Mouse (Mus musculus) central nervous system, embryonic 14 days (tissue): Measurements from ENCODE around the gene Pet117. TPM values are rescaled to one million over a fixed set of nuclear protein-coding genes. Genes with fewer than 3 reads are reported as not detected.

Source experiments
- polyA plus RNA-seq: library from polyadenylated mRNA; depleted of rRNA; stranded (reverse); fragments of >200 nt; gene quantifications from 2 replicates; pipeline ENCODE4 v1.2.3, GENCODE M21; 2012; rRNA removed

Pet117 gene
- polyA plus RNA-seq, result not detected in 2 replicates

DNA sequence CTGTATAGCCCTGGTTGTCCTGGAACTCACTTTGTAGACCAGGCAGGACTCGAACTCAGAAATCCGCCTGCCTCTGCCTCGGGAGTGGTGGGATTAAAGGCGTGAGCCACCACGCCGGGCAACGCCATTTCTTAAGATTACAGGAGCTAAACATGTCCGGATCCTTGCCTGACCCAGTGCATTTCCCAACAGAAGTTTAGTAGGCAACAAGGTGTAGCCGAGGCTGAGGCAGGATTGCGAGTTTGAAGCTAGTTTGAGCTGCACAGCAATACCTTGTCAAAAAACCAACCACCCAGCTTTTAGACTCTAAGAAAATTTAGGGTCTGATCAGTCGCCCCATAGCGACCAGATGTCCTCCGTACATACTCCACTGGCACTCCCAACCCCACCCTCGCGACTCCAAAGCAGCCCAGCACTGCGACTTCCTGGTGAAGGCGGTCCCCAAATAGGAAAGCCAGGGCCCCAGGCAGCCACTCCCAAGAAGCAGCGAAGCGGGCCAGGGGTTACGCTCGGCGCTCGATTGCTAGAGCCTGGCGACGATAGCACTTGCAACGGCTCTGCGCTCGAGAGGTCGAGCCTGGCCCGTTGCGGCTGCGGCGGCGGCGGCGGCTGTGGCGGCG is at the start of gene Pet117, which contains the start of gene Kat14:
TSS of gene Pet117 (plus strand) at position 597 of the 620 bp plus-strand sequence.
TSS of gene Kat14 (plus strand) at position 584 of the 620 bp plus-strand sequence.

DNA sequence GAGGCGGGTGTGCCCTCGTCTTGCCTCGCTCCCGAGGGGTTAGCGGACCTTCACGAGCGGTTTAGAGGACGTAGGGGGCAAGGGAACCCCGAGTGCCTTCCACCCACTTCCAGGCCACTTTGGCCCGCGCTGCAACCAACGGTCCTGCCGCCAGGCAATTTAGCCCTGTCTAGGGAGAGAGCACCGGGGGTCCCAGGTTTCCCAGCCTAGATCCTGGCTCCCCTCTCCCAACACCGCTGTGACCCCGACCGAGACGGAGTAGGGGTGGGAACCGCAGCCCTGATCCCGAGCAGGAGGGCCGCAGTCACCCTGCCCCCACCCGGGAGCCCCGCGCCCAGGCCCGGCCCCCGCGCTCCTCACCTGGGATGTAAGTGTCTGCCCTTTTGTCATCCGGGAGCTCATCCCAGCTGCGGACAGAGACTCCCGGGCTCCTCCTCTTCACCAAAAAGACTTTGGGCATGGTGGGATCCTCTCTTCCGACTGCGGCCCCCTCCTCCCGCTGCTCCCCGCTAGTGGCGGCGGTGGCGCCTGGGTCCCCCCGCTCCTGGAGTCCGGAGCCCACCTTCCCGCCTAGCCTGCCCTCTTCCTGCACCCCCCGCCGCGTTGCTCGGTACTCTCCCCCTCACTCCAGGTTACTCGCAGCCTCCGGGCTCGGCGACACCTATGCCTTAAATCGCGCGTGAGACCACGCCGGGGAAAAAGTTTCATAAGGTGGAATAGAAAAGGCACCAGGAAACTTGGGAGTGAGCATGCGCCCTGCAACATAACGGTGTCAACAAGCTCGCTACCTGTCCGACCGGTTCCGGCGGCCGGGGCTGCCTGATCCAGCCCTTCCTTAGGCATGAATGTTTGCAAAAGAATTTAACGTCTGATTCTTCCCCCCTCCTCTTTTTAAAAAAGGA is 37.1 kb upstream of the Pet117 start, which contains the start of gene Ovol2:
TSS of gene Ovol2 (minus strand) at position 746 of the 902 bp plus-strand sequence.

Other genes starting within 250 kb of the Pet117 start
- gene Mgme1, start 98.3 kb upstream of the Pet117 start, polyA plus RNA-seq, result 8.0 TPM in 2 replicates
- 81.9 and 91.7 TPM in 2 replicates for gene Snx5, start 98.1 kb upstream of the Pet117 start, polyA plus RNA-seq
- gene Ovol2, start 36.9 kb upstream of the Pet117 start, polyA plus RNA-seq, result 0.05 and 0.49 TPM in 2 replicates
- gene Kat14, start within 50 bp of the Pet117 start, polyA plus RNA-seq, result 31.3 and 32.8 TPM in 2 replicates
- gene Dzank1, start 158.4 kb downstream of the Pet117 start, polyA plus RNA-seq, result 10.4 and 11.8 TPM in 2 replicates
- 23.4 and 26.0 TPM in 2 replicates for gene Polr3f, start 158.7 kb downstream of the Pet117 start, polyA plus RNA-seq
- 34.3 and 34.8 TPM in 2 replicates for gene Rbbp9, start 181.9 kb downstream of the Pet117 start, polyA plus RNA-seq
- 73.7 and 74.1 TPM in 2 replicates for gene Sec23b, start 187.2 kb downstream of the Pet117 start, polyA plus RNA-seq
- 46.3 and 46.7 TPM in 2 replicates for gene Smim26, start 225.1 kb downstream of the Pet117 start, polyA plus RNA-seq
- 39.0 and 42.3 TPM in 2 replicates for gene Dtd1, start 230.9 kb downstream of the Pet117 start, polyA plus RNA-seq